Mouse (Mus musculus): ENCODE results near the gene Fscn1. TPM values are rescaled to one million over a fixed set of nuclear protein-coding genes. Genes with fewer than 3 reads are reported as not detected.

Gene Fscn1
- polyA plus RNA-seq, 1 experiment from 2014 or later = 120 TPM

Other genes with a start within 250 kb of the Fscn1 start
- 28.1 and 31.0 TPM in 2 replicates for gene Tnrc18, start 142.7 kb upstream of the Fscn1 start, polyA plus RNA-seq (2014; fragmentation: Nextera tagmentation; extraction: Ambion mirVana)
- gene Fbxl18, start 64.9 kb upstream of the Fscn1 start, polyA plus RNA-seq (2014; fragmentation: Nextera tagmentation; extraction: Ambion mirVana) = 5.5 and 7.2 TPM in 2 replicates
- 5,159 and 5,554 TPM in 2 replicates for gene Actb, start 53.6 kb upstream of the Fscn1 start, polyA plus RNA-seq (2014; fragmentation: Nextera tagmentation; extraction: Ambion mirVana)
- 23.2 and 26.5 TPM in 2 replicates for gene Rnf216, start 152.7 kb downstream of the Fscn1 start, polyA plus RNA-seq (2014; fragmentation: Nextera tagmentation; extraction: Ambion mirVana)
- not detected in 2 replicates for gene Olfr718-ps1, start 187.2 kb downstream of the Fscn1 start, polyA plus RNA-seq (2014; fragmentation: Nextera tagmentation; extraction: Ambion mirVana)
- gene Rbak, start 220.4 kb downstream of the Fscn1 start, polyA plus RNA-seq (2014; fragmentation: Nextera tagmentation; extraction: Ambion mirVana) = 9.1 and 9.6 TPM in 2 replicates
- not detected in 2 replicates for gene Spdye4b, start 220.7 kb downstream of the Fscn1 start, polyA plus RNA-seq (2014; fragmentation: Nextera tagmentation; extraction: Ambion mirVana)